Mouse (Mus musculus): Measurements from ENCODE around the gene Rorb. TPM values are rescaled to one million over a fixed set of nuclear protein-coding genes. Genes with fewer than 3 reads are reported as not detected.

Gene Rorb
- total RNA-seq, 2 experiments from 2014 or later = not detected

GRCm38 (mm10) chr19:19033974-19034373 is 77.0 kb downstream of the Rorb start:
- no peak for ATAC-seq (ENCODE audit: poor library complexity, severe bottlenecking)

GRCm38 (mm10) chr19:19005144-19005543 is 105.9 kb downstream of the Rorb start:
- no peak for ATAC-seq (ENCODE audit: poor library complexity, severe bottlenecking)

- no peak for ATAC-seq (ENCODE audit: poor library complexity, severe bottlenecking)
Observed at GRCm38 (mm10) chr19:19004023-19004656, 106.9 kb downstream of the Rorb start.

GRCm38 (mm10) chr19:18998966-18999365 is 112.0 kb downstream of the Rorb start:
- ATAC-seq (ENCODE audit: poor library complexity, severe bottlenecking) = no peak

- no peak for ATAC-seq (ENCODE audit: poor library complexity, severe bottlenecking)
Observed at GRCm38 (mm10) chr19:18997711-18998110, 113.3 kb downstream of the Rorb start.

- ATAC-seq (ENCODE audit: poor library complexity, severe bottlenecking) = no peak
Observed at GRCm38 (mm10) chr19:18979996-18980395, 131.0 kb downstream of the Rorb start.

GRCm38 (mm10) chr19:18974796-18975660 is 136.0 kb downstream of the Rorb start:
- no peak for ATAC-seq (ENCODE audit: poor library complexity, severe bottlenecking)

GRCm38 (mm10) chr19:18969386-18969785 is 141.6 kb downstream of the Rorb start:
- ATAC-seq (ENCODE audit: poor library complexity, severe bottlenecking) = no peak

GRCm38 (mm10) chr19:18967307-18967706 is 143.7 kb downstream of the Rorb start:
- no peak for ATAC-seq (ENCODE audit: poor library complexity, severe bottlenecking)

GRCm38 (mm10) chr19:18959862-18960261 is 151.1 kb downstream of the Rorb start:
- no peak for ATAC-seq (ENCODE audit: poor library complexity, severe bottlenecking)

- no peak for ATAC-seq (ENCODE audit: poor library complexity, severe bottlenecking)
Observed at GRCm38 (mm10) chr19:18952806-18953205, 158.2 kb downstream of the Rorb start.

- ATAC-seq (ENCODE audit: poor library complexity, severe bottlenecking) = no peak
Observed at GRCm38 (mm10) chr19:18947193-18947592, 163.8 kb downstream of the Rorb start.

GRCm38 (mm10) chr19:18945265-18945664 is 165.7 kb downstream of the Rorb start:
- no peak for ATAC-seq (ENCODE audit: poor library complexity, severe bottlenecking)

GRCm38 (mm10) chr19:18941391-18941790 is 169.6 kb downstream of the Rorb start:
- ATAC-seq (ENCODE audit: poor library complexity, severe bottlenecking) = no peak

GRCm38 (mm10) chr19:18911755-18912340 is 199.1 kb downstream of the Rorb start:
- no peak for ATAC-seq (ENCODE audit: poor library complexity, severe bottlenecking)

GRCm38 (mm10) chr19:18909641-18910040 is 201.4 kb downstream of the Rorb start:
- ATAC-seq (ENCODE audit: poor library complexity, severe bottlenecking) = no peak

GRCm38 (mm10) chr19:18905511-18905910 is 205.5 kb downstream of the Rorb start:
- ATAC-seq (ENCODE audit: poor library complexity, severe bottlenecking) = no peak

GRCm38 (mm10) chr19:18902694-18903067 is 208.3 kb downstream of the Rorb start:
- ATAC-seq (ENCODE audit: poor library complexity, severe bottlenecking) = no peak

GRCm38 (mm10) chr19:18902041-18902693 is 208.8 kb downstream of the Rorb start:
- no peak for ATAC-seq (ENCODE audit: poor library complexity, severe bottlenecking)

GRCm38 (mm10) chr19:18898238-18898637 is 212.8 kb downstream of the Rorb start:
- ATAC-seq (ENCODE audit: poor library complexity, severe bottlenecking) = no peak

GRCm38 (mm10) chr19:18890216-18890615 is 220.8 kb downstream of the Rorb start:
- no peak for ATAC-seq (ENCODE audit: poor library complexity, severe bottlenecking)

Measured in megakaryocyte, adult 5-6 weeks (primary cell).